Mouse (Mus musculus) erythroblast, embryonic 14.5 days (primary cell): ENCODE results near the gene Cntnap5a.

ENCODE experiments used
- GATA1 ChIP-seq: IDR thresholded peaks from 2 replicates; pipeline ENCODE4 v1.6.1; 2012; ENCODE audit warnings: low read length, inconsistent platforms, mixed read lengths
- TAL1 ChIP-seq: IDR thresholded peaks from 3 replicates; pipeline ENCODE4 v1.6.1; 2012; ENCODE audit warnings: low read length, inconsistent platforms, mixed read lengths

DNA sequence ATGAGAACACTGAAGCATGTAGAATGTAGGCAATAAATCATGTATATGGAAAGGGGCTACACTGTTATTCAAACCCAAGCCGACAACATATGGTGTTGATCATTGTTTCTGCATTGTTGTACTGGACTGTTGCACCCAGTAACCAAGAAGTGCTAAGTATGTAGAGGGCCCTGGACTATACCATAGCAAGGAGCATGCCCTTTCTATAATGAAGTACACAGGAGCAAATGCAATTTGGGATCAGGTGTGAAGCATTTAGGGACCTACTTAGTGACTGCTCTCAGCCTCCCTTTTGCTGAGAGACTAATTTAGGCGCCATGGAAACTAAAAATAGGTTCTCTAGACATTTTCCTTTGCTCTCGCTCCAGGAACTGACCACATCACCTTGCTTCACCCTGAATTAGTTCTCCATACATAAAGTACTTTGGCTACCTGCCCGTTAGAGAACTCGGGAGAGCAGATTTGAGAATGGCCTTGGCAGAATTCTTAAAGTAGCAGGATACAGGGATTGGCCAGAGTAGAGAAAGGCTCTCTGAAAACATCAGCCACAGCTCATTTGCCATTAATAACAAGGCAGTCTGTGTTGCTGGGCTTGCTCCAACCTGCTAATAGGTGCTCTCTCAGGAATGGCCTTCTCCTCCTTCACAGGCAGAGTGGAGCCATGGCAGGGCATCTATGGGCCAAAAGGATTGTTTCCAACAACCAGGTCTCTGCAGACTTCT, 26.1 kb upstream of the Cntnap5a start:
- TF ChIP-seq GATA1: no peak
- TF ChIP-seq TAL1: no peak
